Mouse (Mus musculus): ENCODE measurements around the gene Csmd2.
A peak's percentile ranks its signal among the peaks of the same experiment; 100 is the strongest.

The Csmd2 gene

DNA sequence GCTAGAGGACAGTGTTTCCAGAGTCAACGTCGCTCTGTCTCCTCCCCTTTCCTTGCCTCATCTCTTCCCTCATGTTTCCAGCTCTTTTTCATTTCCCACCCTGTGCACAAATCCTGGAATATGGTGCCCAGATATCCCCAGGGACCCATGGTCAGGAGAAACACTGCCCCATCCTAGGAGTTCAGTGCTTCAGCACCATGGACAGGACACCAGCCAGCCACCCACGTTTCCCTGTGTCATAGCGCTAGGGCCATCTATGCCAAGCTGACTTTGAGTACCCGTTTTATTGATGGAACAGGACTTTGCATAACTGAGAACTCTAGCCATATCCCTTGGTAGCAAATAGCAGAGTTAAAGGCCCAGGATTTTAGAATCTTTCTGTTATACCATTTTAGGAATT lies 55.0 kb downstream of the Csmd2 start:
- no peak for ATAC-seq (ENCODE audit: low TSS enrichment)

DNA sequence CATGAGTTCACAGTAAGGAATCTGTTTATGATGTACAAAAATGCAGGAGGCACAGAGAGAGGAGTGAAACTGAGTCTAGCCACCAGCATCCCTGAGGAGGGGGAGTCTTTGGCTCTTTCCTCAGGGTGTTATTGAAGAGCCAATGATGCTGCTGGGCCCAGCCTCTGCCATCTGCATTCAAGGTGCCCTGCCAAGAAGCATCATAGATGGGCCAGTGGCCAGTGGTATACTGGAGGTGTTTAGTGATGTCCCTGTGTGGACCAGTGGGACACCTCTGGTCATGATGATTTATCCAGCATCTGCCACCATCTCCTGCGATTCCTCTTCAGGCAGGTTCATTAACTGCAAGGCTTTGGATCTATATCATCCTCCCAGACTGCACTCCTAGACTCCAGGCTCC lies 61.1 kb downstream of the Csmd2 start:
- no peak for ATAC-seq (ENCODE audit: low TSS enrichment)

GRCm38 (mm10) chr4:128052701-128053100 lies 65.0 kb downstream of the Csmd2 start:
- no peak for ATAC-seq (ENCODE audit: low TSS enrichment)

GRCm38 (mm10) chr4:128061274-128061673 lies 73.6 kb downstream of the Csmd2 start:
- ATAC-seq (ENCODE audit: low TSS enrichment) = peak; percentile 73; the same call in 1 of the 2 replicates

DNA sequence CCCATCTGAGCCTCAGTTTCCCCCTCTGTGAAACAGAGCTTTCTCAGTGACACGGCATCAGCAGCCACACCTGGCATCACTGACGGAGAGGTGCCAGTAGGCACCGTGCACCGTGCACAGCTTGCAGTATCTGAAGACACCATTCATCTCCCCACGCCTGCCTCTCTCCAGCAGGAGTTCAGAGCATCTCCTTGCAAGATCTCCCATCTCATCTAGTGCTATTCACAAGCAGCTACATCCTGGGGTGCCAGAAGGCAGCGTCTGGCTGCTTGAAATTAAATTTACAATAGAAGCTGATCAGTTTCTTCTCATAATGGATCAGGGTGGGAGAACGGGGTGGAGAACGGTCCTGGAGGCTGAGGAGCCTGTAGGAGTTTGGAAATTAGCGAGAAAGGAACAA lies 79.5 kb downstream of the Csmd2 start:
- peak; percentile 79; the same call in 1 of the 2 replicates for ATAC-seq (ENCODE audit: low TSS enrichment)

GRCm38 (mm10) chr4:128084466-128084865 lies 96.8 kb downstream of the Csmd2 start:
- ATAC-seq (ENCODE audit: low TSS enrichment) = no peak

- ATAC-seq (ENCODE audit: low TSS enrichment) = peak; percentile 82
Observed at GRCm38 (mm10) chr4:128085096-128085495, 97.4 kb downstream of the Csmd2 start.

- no peak for ATAC-seq (ENCODE audit: low TSS enrichment)
Observed at GRCm38 (mm10) chr4:128087147-128087606, 99.5 kb downstream of the Csmd2 start.

GRCm38 (mm10) chr4:128087704-128088103 lies 100.0 kb downstream of the Csmd2 start:
- no peak for ATAC-seq (ENCODE audit: low TSS enrichment)

DNA sequence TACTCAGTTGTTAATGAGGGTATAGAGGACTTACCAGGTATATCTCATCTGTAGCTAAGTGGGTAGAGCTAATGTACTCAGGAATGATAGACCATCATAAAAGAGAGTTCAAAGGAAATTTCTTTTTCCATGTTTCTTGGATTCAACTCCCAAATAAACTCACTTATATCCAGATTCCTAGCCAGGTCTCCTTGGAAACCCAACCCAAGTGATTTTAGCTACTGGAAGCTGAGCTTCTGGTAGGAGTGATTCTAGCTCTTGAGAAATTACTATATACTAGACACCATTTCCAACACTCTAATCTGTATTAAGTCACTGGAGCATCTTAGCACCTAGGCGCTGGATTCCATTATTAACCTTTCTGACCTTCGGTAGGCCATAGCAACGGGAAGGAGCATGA lies 100.6 kb downstream of the Csmd2 start:
- no peak; the same call in 1 of the 2 replicates for ATAC-seq (ENCODE audit: low TSS enrichment)

GRCm38 (mm10) chr4:128091938-128092337 lies 104.3 kb downstream of the Csmd2 start:
- peak; percentile 64; the same call in 1 of the 2 replicates for ATAC-seq (ENCODE audit: low TSS enrichment)

DNA sequence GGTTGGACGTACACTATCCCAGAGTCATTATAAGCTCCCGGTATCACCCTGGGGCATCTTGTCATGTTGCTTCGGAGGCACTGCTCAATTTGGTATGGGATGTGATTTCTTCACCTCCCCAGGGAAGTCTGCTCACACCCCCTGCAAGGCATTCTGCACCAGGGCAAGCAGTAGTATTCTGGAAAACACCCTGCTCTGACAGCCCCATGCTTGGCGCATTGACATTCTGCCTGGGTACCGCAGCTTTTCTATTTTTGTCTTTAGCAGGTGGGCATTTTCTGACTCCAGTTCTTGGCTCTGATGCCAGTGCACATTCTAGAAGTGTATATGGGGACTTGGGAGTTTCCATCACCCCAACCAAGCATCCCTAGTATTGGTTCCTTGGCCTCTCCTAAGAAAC lies 111.9 kb downstream of the Csmd2 start:
- peak; percentile 62 for ATAC-seq (ENCODE audit: low TSS enrichment)

DNA sequence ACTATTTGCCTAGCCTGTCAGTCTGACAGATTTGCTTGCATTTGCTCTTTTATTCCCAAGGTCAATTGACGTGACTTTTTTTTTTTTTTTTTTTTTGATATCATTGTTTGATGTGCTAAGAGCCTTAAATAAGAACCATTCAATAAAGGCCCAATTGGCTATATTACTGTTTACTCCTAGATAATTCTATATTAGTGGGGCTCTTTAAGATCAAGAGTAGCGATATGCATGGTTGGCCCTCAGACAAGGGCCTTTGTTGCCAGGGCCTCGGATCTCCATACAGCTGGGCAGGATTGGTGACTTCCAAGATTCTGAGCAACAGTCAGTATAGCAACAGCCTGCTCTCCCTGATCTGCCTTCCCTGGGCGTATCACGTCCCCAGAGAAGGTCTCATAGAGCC lies 112.9 kb downstream of the Csmd2 start:
- no peak for ATAC-seq (ENCODE audit: low TSS enrichment)

DNA sequence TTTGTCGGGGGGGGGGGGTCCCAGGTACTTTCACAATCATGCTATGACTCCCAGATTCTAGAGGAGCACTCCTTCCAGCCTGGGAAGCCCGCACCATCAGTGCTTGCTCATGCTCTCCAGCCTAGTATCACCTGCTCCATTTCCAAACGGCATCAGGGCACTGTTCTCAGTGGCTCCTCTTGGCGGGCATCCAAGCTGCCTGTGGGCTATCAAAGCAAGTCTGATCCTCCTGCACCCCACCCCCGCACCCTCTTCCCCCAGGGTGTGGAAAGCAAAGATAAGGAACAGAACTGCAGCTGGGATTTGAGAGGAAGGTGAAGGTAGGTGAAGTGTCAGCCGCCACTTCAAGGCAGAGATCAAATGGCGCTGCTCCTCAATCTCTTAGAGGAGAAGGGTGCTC lies 128.7 kb downstream of the Csmd2 start:
- ATAC-seq (ENCODE audit: low TSS enrichment) = no peak

DNA sequence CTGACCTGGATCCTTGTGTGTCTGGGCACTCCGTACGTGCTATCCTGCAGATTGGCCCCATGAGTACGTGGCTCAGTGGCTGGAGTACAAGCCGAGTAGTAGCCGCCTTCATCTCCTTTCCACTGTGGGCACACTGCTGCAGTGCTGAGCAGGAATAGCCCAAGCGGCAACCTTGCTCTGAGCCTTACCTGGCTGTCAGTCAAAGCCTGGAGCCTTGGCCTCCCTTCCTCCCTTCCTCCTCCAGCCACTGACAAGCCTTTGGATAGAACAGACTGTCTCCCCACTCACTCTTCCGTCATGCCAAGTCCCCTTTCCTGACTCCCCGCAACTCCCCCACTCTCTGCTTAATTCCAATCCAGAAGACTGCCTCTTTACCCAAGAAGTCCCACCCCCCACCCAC lies 135.6 kb downstream of the Csmd2 start:
- ATAC-seq (ENCODE audit: low TSS enrichment) = 0 out of 2 replicates have a peak, but pooled peaks have one; percentile 31

DNA sequence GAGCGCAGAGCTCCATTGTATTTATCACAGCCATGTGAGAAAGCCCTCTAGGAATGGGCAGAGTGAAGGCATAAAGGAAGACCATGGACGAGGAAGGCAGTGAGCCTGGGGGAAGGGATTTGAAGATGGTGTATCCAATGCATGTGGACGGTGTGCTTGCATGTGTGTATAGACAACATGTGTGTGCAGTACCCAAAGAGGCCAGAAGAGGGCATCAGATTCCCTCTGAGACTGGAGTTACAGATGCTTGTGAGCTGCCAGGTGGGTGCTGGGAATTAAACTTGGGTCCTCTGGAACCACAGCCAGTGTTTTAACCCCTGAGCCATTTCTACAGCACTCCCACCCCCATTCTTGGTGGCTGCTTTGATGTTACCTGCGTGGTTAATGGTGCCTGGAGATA lies 137.1 kb downstream of the Csmd2 start:
- ATAC-seq (ENCODE audit: low TSS enrichment) = no peak

DNA sequence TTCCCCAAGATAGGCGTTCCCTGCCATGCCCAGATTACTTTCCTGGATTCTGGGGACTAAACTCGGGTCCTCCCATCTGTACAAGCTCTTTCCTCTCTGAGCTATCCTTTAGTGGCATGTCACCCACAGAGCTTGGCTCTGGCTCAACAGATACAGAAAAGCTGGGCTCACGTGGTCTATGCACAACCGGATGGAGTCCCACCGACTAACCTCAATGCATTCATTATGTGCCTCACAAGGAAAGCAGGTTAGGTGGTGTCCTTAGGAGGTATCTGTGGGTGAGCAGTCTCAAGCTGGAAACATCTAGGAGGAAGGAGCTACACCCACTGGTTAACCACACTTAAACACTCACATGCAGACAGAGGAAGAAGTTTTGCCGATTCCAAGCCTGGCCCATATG lies 140.9 kb downstream of the Csmd2 start:
- peak; percentile 85 for ATAC-seq (ENCODE audit: low TSS enrichment)

DNA sequence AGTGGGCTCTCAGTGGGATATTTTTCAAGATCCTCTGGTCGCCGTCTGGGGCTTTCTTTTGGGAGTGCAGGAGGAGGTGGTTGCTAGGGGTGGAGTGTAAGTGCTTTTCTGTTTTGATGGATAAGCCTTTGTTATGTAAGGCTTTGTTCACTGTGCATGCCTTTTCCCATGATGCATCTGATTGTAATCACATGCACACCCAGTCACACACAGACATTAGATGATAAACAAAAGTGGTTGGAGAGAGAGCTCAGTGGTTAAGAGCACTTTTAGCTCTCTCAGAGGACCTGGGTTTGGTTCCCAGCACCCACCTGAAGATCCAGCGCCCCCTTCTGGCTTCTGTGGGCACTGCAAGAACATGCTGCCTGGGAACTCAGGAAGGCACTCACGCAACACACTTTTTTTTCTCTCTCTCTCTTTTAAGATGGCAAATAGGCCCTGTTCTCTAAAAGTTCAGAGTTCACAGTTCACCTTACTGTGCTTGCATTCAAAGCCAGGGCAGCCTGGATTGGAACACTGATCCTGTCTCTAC lies 143.0 kb downstream of the Csmd2 start:
- ATAC-seq (ENCODE audit: low TSS enrichment) = no peak

- ATAC-seq (ENCODE audit: low TSS enrichment) = no peak
Observed at GRCm38 (mm10) chr4:128131666-128132065, 144.0 kb downstream of the Csmd2 start.

DNA sequence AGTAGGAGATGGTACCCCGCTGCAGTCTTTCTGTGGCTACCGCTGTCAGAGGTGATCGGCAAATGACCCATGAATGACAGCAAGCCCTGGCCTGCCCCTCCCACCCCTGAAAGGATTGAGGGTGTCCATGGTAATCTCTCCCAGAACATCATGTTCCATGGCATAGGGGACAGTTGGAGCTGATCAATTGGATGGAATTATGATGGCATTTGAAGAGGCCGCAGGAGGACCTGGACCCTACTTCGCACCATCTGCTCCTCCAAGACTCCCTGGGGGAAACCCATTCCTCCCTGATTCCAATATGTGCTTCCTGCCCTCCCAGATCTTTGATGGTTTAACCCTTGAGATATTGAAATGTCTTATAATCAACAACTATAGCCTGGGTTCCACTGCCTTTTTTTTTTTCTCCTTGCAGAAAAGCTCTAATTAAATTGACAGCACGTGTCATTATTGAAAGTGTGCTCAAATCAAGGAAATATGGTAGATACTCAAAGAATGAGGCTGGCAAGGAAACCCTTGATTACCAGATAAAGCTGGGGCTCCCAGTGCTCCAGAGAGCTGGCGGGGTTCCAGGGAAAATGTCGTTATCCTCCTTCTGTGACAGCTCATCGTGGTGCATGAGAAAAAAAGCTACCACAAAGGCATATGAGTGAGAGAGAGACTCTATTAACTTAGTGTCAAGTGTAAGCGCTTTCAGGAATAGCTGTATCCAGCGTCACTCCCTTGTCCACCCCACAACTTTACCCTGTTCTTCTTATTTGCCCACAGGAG lies 145.4 kb downstream of the Csmd2 start:
- no peak for ATAC-seq (ENCODE audit: low TSS enrichment)

DNA sequence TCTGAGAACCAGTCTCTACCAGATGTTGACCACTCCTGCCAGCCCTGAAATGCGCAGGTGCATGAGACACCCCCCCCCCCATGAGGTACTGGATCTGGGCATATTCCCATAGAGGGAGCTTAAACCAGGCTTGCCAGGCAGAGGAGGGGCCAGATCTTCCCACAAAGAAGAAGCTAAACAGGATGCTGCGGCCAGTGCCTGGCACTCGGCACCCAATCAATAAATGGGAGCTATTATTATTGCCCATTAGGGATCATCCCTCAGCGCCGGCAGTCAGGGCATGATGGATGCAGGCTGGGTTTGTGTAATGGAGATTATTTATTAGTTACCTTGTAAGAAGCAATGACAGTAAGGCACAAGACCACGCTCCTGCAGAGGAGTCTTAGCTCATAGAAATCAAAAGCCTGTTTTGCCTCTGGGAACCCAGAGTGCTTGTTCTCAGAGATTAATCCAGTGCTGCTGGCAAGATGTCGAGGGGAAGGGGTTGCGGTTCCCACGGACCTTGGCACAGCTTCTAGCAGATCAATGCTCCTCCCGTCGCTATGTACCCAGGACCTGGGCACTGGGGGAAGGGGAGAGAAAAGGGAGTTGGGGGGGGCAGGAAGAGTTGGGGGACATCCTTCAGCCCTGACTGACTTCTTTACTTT lies 146.8 kb downstream of the Csmd2 start:
- ATAC-seq (ENCODE audit: low TSS enrichment) = no peak

GRCm38 (mm10) chr4:128135014-128135622 lies 147.5 kb downstream of the Csmd2 start:
- no peak for ATAC-seq (ENCODE audit: low TSS enrichment)

DNA sequence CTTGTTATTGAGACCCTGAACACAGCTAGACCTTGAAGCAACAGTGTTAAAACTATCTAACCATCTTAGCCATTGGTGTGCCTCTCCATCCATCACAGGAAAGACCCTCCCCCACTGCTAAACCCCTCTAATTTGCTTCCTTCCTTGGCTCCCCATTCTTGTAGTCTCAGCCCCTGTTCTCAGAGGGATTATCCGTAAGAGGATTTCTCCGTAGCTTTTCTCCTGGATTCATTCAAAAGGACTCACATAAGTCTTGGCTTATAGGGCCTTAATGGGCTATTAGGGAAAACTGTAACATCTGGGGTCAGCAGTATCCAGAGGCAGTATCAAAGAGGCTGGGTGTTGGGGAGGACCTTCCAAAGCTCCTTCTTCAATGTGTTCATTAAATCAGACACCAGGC lies 152.3 kb downstream of the Csmd2 start:
- no peak for ATAC-seq (ENCODE audit: low TSS enrichment)

Measured in frontal cortex, adult (tissue).